Mouse (Mus musculus): ENCODE data around the gene Gm20604. TPM values are rescaled to one million over a fixed set of nuclear protein-coding genes. Genes with fewer than 3 reads are reported as not detected.

The Gm20604 gene
- total RNA-seq (2023; ENCODE audit: inconsistent age) = 6.5 to 7.8 TPM (median 6.9 TPM) in 4 replicates

DNA sequence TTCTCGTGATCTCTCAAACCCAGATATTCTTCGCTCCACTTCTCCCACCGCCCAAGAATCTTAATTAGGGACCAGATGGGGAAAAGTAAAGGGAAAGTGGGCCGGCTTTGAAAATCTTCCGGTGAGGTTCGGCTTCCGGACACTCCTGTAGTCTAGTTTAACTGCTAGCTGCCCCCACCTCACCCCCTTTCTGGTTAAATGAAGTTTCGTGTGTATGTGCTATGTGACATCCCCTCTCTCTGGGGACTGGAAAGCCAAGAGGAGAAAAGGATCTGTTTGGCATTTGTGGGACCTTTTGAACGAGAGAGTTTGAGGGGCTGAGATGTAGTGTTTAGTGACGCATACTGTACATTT, at the start of gene Gm20604:
Gm20604 (minus strand) TSS at position 270 of the 354 bp plus-strand sequence.

DNA sequence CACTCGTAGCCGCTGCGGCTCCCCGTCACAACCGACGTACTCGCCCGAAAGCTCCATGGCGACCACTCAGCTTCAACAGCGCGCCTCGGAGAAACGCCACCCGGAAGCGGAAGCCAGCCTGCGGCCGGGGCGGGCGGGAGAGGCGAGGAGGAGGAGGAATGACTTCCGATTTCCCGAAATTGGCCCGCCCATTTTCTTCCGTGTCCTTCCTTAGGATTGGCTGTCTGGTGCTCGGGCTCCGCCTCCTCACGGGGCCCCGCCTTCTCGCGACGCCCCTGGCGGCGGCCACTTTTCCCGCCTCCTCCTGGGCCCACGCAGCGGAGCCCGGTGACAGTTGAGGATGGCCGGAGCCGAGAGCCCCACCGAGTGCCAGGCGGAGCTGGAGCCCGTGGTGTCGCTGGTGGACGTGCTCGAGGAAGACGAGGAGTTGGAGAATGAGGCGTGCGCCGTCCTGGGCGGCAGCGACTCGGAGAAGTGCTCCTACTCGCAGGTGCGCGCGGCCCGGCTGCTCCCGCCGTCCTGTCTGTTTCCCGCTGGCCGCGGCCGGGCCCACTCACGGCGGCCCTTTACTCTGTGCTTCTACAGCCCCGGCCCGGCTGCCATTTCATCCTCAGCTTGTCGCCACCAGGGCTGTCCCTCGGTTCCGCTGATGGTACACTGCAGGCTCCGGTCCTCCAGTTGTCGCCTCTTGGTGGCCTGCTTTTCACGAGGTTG, 626 bp downstream of the Gm20604 start, which contains the start of the genes Gm28051, Gon7 and Ubr7:
Gm28051 (minus strand) TSS at position 77 of the 714 bp plus-strand sequence.
Gon7 (minus strand) TSS at position 115 of the 714 bp plus-strand sequence.
Ubr7 (plus strand) TSS at position 279 of the 714 bp plus-strand sequence.

DNA sequence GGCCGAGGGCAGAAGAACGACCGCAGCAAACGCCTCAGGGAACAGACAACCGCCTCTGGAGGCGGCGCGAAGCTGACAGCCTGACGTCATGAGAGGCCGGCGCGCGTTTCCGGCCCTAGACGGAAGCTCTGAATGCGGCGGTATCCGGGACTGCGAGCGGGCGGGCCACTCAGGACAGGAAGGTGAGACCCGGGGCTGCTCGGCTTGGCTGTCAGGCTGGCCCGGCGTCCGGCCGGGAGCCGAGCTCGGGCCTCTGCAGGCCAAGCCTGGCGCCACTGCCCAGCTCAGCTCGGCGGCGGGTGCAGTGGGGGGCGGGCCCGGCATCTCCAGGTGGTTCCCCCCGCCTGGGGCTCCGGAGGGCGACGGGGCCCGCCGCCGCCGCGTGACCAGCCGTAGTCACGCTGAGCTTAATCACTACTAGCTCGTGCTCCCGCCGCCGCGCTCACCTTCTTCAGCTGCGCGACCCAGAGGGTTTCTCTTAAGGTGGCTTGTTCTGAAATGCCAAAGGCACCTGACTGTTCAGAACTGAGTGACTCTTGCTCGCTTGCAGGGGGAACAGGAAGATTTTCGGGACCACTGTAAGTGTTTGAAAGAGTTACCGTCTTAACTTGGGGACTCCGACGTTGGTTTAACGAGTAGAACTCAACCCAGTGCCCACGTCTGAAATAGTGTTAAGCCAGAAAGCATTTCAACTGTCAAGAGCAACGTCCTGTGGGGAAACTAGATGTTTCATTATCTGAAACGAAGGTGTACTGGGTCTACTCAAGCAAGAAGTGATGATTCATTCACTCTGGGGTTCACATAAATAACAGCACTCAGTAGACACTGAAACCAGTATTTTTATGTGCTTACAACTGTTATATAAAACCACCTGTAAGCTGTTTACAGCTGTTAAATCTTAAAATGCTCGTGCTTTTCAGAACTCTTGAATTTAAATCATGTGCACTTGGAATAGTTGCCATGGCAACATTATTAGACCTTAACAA, 14.6 kb downstream of the Gm20604 start, which contains the start of the genes Moap1 and Tmem251:
Moap1 (minus strand) TSS at position 73 of the 986 bp plus-strand sequence.
Tmem251 (plus strand) TSS at position 174 of the 986 bp plus-strand sequence.

DNA sequence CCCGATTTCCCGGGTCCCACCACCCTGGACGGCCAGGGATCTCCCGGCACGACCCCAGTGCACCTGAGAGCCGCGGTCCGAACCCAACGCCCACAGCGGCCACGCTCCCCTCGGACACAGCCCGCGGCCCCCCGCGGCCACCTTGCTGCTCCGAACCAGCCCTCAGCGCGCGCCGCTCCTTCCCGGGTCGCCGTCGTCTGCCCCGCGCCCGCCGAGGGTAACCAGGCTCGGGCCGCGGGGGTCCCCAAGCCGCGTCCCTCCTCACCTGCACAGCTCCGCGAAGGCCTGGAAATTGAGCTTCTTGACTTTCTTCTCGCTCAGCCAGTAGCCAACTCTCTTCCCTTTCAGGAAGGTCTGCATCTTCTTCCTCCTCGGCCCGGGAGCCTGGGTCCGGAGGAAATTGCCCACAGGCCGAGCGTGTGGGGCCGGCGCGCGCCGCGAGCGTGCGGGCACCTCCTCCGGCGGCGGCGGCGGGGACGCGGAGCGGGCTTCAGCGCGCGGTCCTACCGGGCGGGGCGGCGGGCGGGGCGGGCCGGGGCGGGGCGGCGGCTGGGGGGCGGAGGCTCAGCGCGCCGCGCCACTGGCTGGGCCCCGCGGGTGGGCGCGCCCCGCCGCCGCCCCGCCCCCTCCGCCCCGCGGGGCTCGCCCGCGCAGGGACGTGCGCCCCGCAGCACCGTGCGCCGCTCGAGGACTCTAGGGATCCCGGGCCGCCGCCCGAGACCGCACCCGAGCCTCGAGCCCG, 53.8 kb downstream of the Gm20604 start, which contains the start of gene Itpk1:
Itpk1 (minus strand) TSS at position 474 of the 742 bp plus-strand sequence.

Other genes starting within 250 kb of the Gm20604 start
- not detected in 4 replicates for gene Chga, start 203.7 kb downstream of the Gm20604 start, total RNA-seq (2023; ENCODE audit: inconsistent age)
- 21.7 to 37.4 TPM (median 27.3 TPM) in 4 replicates for gene Itpk1, start 53.7 kb downstream of the Gm20604 start, total RNA-seq (2023; ENCODE audit: inconsistent age)
- gene Moap1, start 15.0 kb downstream of the Gm20604 start, total RNA-seq (2023; ENCODE audit: inconsistent age) = 12.2 to 18.1 TPM (median 13.1 TPM) in 4 replicates
- 33.9 to 37.1 TPM (median 34.8 TPM) in 4 replicates for gene Tmem251, start 14.9 kb downstream of the Gm20604 start, total RNA-seq (2023; ENCODE audit: inconsistent age)
- not detected in 4 replicates for gene Gm28051, start 907 bp downstream of the Gm20604 start, total RNA-seq (2023; ENCODE audit: inconsistent age)
- 26.8 to 33.8 TPM (median 29.3 TPM) in 4 replicates for gene Gon7, start 869 bp downstream of the Gm20604 start, total RNA-seq (2023; ENCODE audit: inconsistent age)
- 19.4 to 24.7 TPM (median 21.0 TPM) in 4 replicates for gene Ubr7, start 705 bp downstream of the Gm20604 start, total RNA-seq (2023; ENCODE audit: inconsistent age)
- gene Btbd7, start 119.8 kb upstream of the Gm20604 start, total RNA-seq (2023; ENCODE audit: inconsistent age) = 36.3 to 44.1 TPM (median 41.2 TPM) in 4 replicates
- gene Cox8c, start 140.6 kb upstream of the Gm20604 start, total RNA-seq (2023; ENCODE audit: inconsistent age) = not detected in 4 replicates
- gene Unc79, start 190.2 kb upstream of the Gm20604 start, total RNA-seq (2023; ENCODE audit: inconsistent age) = not detected in 4 replicates